Mouse (Mus musculus) splenic B cell, adult 2 months (primary cell): ENCODE measurements around the gene B430305J03Rik.

Source experiments
- DNase-seq: peaks from one replicate; pipeline ENCODE4 v3.0.0-alpha.2; 2011; ENCODE audit warnings: low read depth, low spot score
- H3K27me3 ChIP-seq: 2 replicates; pipeline ENCODE4 v1.6.1; 2012; ENCODE audit warnings: mild to moderate bottlenecking, low read length, moderate library complexity, mixed read lengths; ENCODE audit not compliant: control insufficient read depth, poor library complexity, insufficient read depth, severe bottlenecking
- H3K36me3 ChIP-seq: 2 replicates; pipeline ENCODE4 v1.6.1; 2012; ENCODE audit warnings: mild to moderate bottlenecking, low read length, moderate library complexity, mixed read lengths; ENCODE audit not compliant: control insufficient read depth, poor library complexity, insufficient read depth, severe bottlenecking

B430305J03Rik gene

DNA sequence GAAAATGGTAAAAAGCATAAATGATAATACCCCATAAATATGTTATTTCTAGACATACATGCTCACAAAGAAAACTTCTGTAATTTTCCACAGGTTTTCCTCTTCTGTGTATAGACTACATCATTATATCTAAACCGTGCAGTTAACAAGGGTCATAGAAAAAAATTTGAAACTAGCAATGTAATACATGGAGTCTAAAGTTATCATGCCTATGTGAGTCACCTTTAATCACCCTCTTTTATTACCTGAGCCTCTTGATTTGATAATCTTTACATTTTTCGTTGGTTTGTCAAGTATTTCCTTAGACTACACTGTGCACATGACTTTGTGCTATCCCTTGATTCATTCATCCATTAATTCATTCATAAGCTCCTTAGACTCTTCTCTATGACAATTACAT is 50.7 kb downstream of the B430305J03Rik start:
- Histone ChIP-seq H3K27me3 (no peaks in the 10 kb centered on the region), H3K36me3 (no peaks in the 10 kb centered on the region)
- no peak for DNase-seq
